Mouse (Mus musculus) MEL (cell line): ENCODE results near the gene Rftn1. TPM values are rescaled to one million over a fixed set of nuclear protein-coding genes. Genes with fewer than 3 reads are reported as not detected.

Experiments
- DNase-seq: peaks from one replicate; pipeline ENCODE4 v3.0.0; 2011; ENCODE audit warnings: low read depth, low spot score
- H3K27ac ChIP-seq: 2 replicates; pipeline ENCODE4 v1.5.1; 2012; ENCODE audit warnings: low read depth, mild to moderate bottlenecking, control low read depth, low read length, moderate library complexity; ENCODE audit not compliant: control insufficient read depth
- H3K27me3 ChIP-seq, 2 experiments: fragments of 150-350 bp in 1 of 2; sonication (generic) in 1 of 2; 2 replicates each; pipeline ENCODE4 v1.6.1; 2012; ENCODE audit warnings: low read length in 2 of 2, mild to moderate bottlenecking in 2 of 2, improper control_type of control experiment in 1 of 2, moderate library complexity in 1 of 2; ENCODE audit not compliant: insufficient read depth in 2 of 2, control insufficient read depth in 1 of 2
- H3K36me3 ChIP-seq, 2 experiments: 2 replicates each; pipeline ENCODE4 v1.6.1; 2012 to 2014; ENCODE audit warnings: low read length in 2 of 2, improper control_type of control experiment in 1 of 2, inconsistent platforms in 1 of 2, mild to moderate bottlenecking in 1 of 2; ENCODE audit not compliant: insufficient read depth in 2 of 2, control insufficient read depth in 1 of 2
- H3K4me1 ChIP-seq, 2 experiments: fragments of 150-350 bp in 1 of 2; sonication (generic) in 1 of 2; 2 replicates each; pipeline ENCODE4 v1.6.1; 2012; ENCODE audit warnings: low read length in 2 of 2, improper control_type of control experiment in 1 of 2, mild to moderate bottlenecking in 1 of 2; ENCODE audit not compliant: insufficient read depth in 2 of 2, control insufficient read depth in 1 of 2
- H3K4me3 ChIP-seq, 2 experiments: fragments of 150-350 bp in 1 of 2; sonication (generic) in 1 of 2; 2 replicates each; pipeline ENCODE4 v1.5.1; 2012; ENCODE audit warnings: low read depth in 2 of 2, low read length in 2 of 2, mild to moderate bottlenecking in 2 of 2, moderate library complexity in 2 of 2, control low read depth in 1 of 2, improper control_type of control experiment in 1 of 2; ENCODE audit not compliant: control insufficient read depth in 1 of 2, insufficient read depth in 1 of 2
- H3K79me2 ChIP-seq: 2 replicates; pipeline ENCODE4 v1.6.1; 2012; ENCODE audit warnings: mild to moderate bottlenecking, low read length, moderate library complexity; ENCODE audit not compliant: control insufficient read depth, poor library complexity, insufficient read depth
- H3K9ac ChIP-seq: 2 replicates; pipeline ENCODE4 v1.6.1; 2012; ENCODE audit warnings: low read depth, mild to moderate bottlenecking, control low read depth, low read length, moderate library complexity; ENCODE audit not compliant: control insufficient read depth, poor library complexity, severe bottlenecking
- H3K9me3 ChIP-seq: fragments of 150-350 bp; sonication (generic); replicated peaks from 2 replicates; pipeline ENCODE4 v1.6.1; 2012; ENCODE audit warnings: mild to moderate bottlenecking, low read length, improper control_type of control experiment, moderate library complexity; ENCODE audit not compliant: insufficient read depth
- BHLHE40 ChIP-seq: IDR thresholded peaks from 2 replicates; pipeline ENCODE4 v1.6.1; 2012; ENCODE audit warnings: low read depth, mild to moderate bottlenecking, inconsistent platforms, low read length, improper control_type of control experiment, borderline replicate concordance
- CHD2 ChIP-seq: IDR thresholded peaks from 2 replicates; pipeline ENCODE4 v1.6.1; 2011; ENCODE audit warnings: low read length, improper control_type of control experiment
- EP300 ChIP-seq, 2 experiments: IDR thresholded peaks; 2 replicates each; pipeline ENCODE4 v1.6.1; 2011; ENCODE audit warnings: improper control_type of control experiment in 2 of 2, low read length in 2 of 2, low read depth in 1 of 2, mild to moderate bottlenecking in 1 of 2
- ETS1 ChIP-seq: IDR thresholded peaks from 2 replicates; pipeline ENCODE4 v1.6.1; 2012; ENCODE audit warnings: low read depth, mild to moderate bottlenecking, inconsistent platforms, low read length, improper control_type of control experiment, moderate library complexity
- GATA1 ChIP-seq: IDR thresholded peaks from 2 replicates; pipeline ENCODE4 v1.6.1; 2011; ENCODE audit warnings: low read depth, low read length, improper control_type of control experiment
- HCFC1 ChIP-seq: IDR thresholded peaks from 2 replicates; pipeline ENCODE4 v1.6.1; 2012; ENCODE audit warnings: low read depth, mild to moderate bottlenecking, inconsistent platforms, low read length, improper control_type of control experiment, moderate library complexity
- MAX ChIP-seq: IDR thresholded peaks from 2 replicates; pipeline ENCODE4 v1.6.1; 2011; ENCODE audit warnings: low read length, improper control_type of control experiment
- MEF2A ChIP-seq: IDR thresholded peaks from 2 replicates; pipeline ENCODE4 v1.6.1; 2014; ENCODE audit warnings: low read depth, mild to moderate bottlenecking, inconsistent platforms, low read length, improper control_type of control experiment; ENCODE audit not compliant: poor library complexity, insufficient replicate concordance, severe bottlenecking; ENCODE audit errors: extremely low read depth
- MXI1 ChIP-seq: IDR thresholded peaks from 2 replicates; pipeline ENCODE4 v1.6.1; 2011; ENCODE audit warnings: mild to moderate bottlenecking, low read depth, low read length, improper control_type of control experiment
- NRF1 ChIP-seq: IDR thresholded peaks from 2 replicates; pipeline ENCODE4 v1.6.1; 2014; ENCODE audit warnings: low read depth, mild to moderate bottlenecking, inconsistent platforms, low read length, improper control_type of control experiment, moderate library complexity; ENCODE audit not compliant: poor library complexity, insufficient read depth, severe bottlenecking
- POLR2A ChIP-seq, 2 experiments: IDR thresholded peaks; 2 replicates each; pipeline ENCODE4 v1.6.1; 2011 to 2012; ENCODE audit warnings: low read length in 2 of 2, mild to moderate bottlenecking in 2 of 2, control low read depth in 1 of 2, improper control_type of control experiment in 1 of 2, low read depth in 1 of 2, moderate library complexity in 1 of 2; ENCODE audit not compliant: control insufficient read depth in 1 of 2, insufficient read depth in 1 of 2, poor library complexity in 1 of 2
- RAD21 ChIP-seq: IDR thresholded peaks from 2 replicates; pipeline ENCODE4 v1.6.1; 2011; ENCODE audit warnings: mild to moderate bottlenecking, low read depth, low read length, improper control_type of control experiment
- TAL1 ChIP-seq: IDR thresholded peaks from 2 replicates; pipeline ENCODE4 v1.6.1; 2012; ENCODE audit warnings: mild to moderate bottlenecking, inconsistent platforms, low read length, moderate library complexity, mixed read lengths
- TBP ChIP-seq: IDR thresholded peaks from 2 replicates; pipeline ENCODE4 v1.8.0; 2011; ENCODE audit warnings: low read depth, low read length, improper control_type of control experiment
- UBTF ChIP-seq: IDR thresholded peaks from 2 replicates; pipeline ENCODE4 v1.6.1; 2012; ENCODE audit warnings: low read depth, mild to moderate bottlenecking, inconsistent platforms, low read length, improper control_type of control experiment, moderate library complexity, borderline replicate concordance; ENCODE audit not compliant: insufficient read depth
- USF1 ChIP-seq: IDR thresholded peaks from 2 replicates; pipeline ENCODE4 v1.6.1; 2014; ENCODE audit warnings: low read depth, mild to moderate bottlenecking, inconsistent platforms, low read length, improper control_type of control experiment, moderate library complexity
- USF2 ChIP-seq, 2 experiments: IDR thresholded peaks; 2 replicates each; pipeline ENCODE4 v1.6.1; 2011 to 2012; ENCODE audit warnings: improper control_type of control experiment in 2 of 2, low read length in 2 of 2, borderline replicate concordance in 1 of 2, inconsistent platforms in 1 of 2, low read depth in 1 of 2, mild to moderate bottlenecking in 1 of 2; ENCODE audit not compliant: insufficient read depth in 1 of 2
- polyA plus RNA-seq, 2 experiments: library from polyadenylated mRNA; stranded (reverse) in 1 of 2; unstranded in 1 of 2; fragments of >175 nt in 1 of 2; fragments of >200 nt in 1 of 2; gene quantifications; 2 replicates each; pipeline versions ENCODE4 v1.2.1 to v1.2.4; 2012; ENCODE audit warnings: low replicate concordance in 2 of 2, low read depth in 1 of 2; ENCODE audit not compliant: insufficient read length in 2 of 2, insufficient read depth in 1 of 2, missing spikeins in 1 of 2
- total RNA-seq: library from RNA; depleted of rRNA; stranded (reverse); fragments of 300-350 nt; gene quantifications from 2 replicates; pipeline ENCODE4 v1.2.3, GENCODE M21; 2012

Rftn1 gene
- total and polyA plus RNA-seq, 3 experiments, result 70.2 to 76.1 TPM; not detected in 1

- H3K4me3 ChIP-seq, result no peak overlapping the region
- H3K27me3 ChIP-seq, result no peaks in the 10 kb centered on the region
- H3K79me2 ChIP-seq, result no peaks in the 10 kb centered on the region; the same call in 1 of the 2 replicates
- peak; percentile 46 for DNase-seq
- TF ChIP-seq MEF2A (no peak), ETS1 (no peak), MXI1 (no peak), BHLHE40 (no peak), CHD2 (no peak), USF1 (no peak), USF2 (IDR thresholded peaks at IDR 0.05; ENCODE audit: borderline replicate concordance in 1 of 2, insufficient read depth in 1 of 2, low read depth in 1 of 2, low read length in 2 of 2) (no peak), MAX (no peak), TAL1 (no peak), RAD21 (no peak), TBP (no peak), HCFC1 (no peak), GATA1 (no peak), POLR2A (IDR thresholded peaks at IDR 0.05; ENCODE audit: control insufficient read depth in 1 of 2, insufficient read depth in 1 of 2, low read depth in 1 of 2, low read length in 2 of 2, poor library complexity in 1 of 2) (no peak)
- H3K27ac ChIP-seq, result no peak overlapping the region
- peaks cover 13 to 40% of the 10 kb centered on the region in 2 experiments for H3K4me1 ChIP-seq
- no peaks in the 10 kb centered on the region; the same call in 1 of the 2 replicates for H3K9me3 ChIP-seq
- no peak overlapping the region for H3K9ac ChIP-seq
- peaks cover 0 to 15% of the 10 kb centered on the region in 2 experiments; a peak in 2 of 4 replicates for H3K36me3 ChIP-seq
Observed at GRCm38 (mm10) chr17:50215104-50215503, 24.6 kb upstream of the Rftn1 start.

GRCm38 (mm10) chr17:50213117-50213516, 22.6 kb upstream of the Rftn1 start:
- DNase-seq, result no peak
- Histone ChIP-seq H3K9me3 (no peaks in the 10 kb centered on the region; the same call in 1 of the 2 replicates), H3K9ac (no peak overlapping the region), H3K36me3 (peaks cover 0 to 5% of the 10 kb centered on the region in 2 experiments; a peak in 2 of 4 replicates)
- TF ChIP-seq UBTF (no peak), NRF1 (no peak), MEF2A (no peak), EP300 (IDR thresholded peaks at IDR 0.05; ENCODE audit: low read depth in 1 of 2, low read length in 2 of 2) (0 out of 4 replicates have a peak, but pooled peaks of 1 of the 2 experiments have one; percentile 20)
- TF ChIP-seq, all 39 proteins: peak for 1
- H3K27ac ChIP-seq, result no peak overlapping the region
- no peaks in the 10 kb centered on the region for H3K27me3 ChIP-seq
- H3K4me1 ChIP-seq, result peaks cover 2 to 28% of the 10 kb centered on the region in 2 experiments
- H3K79me2 ChIP-seq, result no peaks in the 10 kb centered on the region
- no peak overlapping the region for H3K4me3 ChIP-seq
